ENCODE assay signal across 8 mouse cellular contexts in the genomic region with DNA sequence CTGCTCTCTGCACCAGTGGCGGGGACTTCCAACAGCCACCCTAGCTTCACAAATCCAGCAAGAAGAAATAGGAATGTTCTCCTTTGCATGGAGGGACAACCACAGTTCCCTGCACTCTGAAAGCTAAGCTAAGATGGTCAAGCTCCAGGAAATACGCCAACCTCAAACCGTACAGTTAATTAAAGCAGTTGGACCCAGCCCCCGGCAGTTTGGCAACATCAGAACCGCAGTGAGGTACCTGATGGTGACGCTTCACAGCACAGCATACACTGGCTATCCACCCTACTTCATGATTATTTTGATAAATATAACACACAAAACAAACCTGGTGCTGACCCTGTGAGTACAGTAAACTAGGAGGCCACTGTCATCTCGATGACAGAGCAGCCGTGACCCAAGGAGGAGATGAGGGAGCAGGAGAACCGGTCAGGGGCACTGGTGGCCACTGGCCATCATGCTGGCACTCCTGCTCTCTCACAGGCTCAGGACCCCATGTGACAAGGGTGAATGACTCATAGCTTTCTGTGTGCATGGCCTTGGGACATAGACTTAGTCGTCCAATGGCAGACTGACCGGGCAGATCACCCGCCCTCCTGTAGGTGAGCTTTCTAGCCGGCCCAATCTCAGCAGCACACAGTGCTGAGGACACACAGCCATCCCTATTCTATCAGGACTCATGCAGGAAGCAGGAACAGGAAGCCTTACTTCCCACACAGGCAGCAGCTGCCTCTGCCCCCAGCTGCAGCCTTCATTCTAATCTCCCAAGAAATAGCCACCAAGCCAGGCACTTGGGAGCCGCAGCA. TPM values are rescaled to one million over a fixed set of nuclear protein-coding genes. Genes with fewer than 3 reads are reported as not detected.
DNase-seq lines count a peak whose midpoint lies in the region; ATAC-seq and TF ChIP-seq lines count a peak whose summit lies in the region.

No protein-coding gene starts in this region.

- no peak for TF ChIP-seq POLR2A in lung, adult 2 months (IDR thresholded peaks at IDR 0.05; ENCODE audit: borderline replicate concordance, extremely low read depth, low read depth, low read length)

- DNase-seq in lung, adult 2 months, result no peak
- peak; percentile 80 for DNase-seq in cerebellum, adult 9-10 months
- DNase-seq in kidney, postnatal 14 days, result peak; percentile 65
- DNase-seq in urinary bladder, postnatal 25 days (ENCODE audit: low spot score), result no peak
- no peak for DNase-seq in left cerebral cortex, postnatal 10 days (ENCODE audit: extremely low spot score in 1 of 2, low spot score in 2 of 2)

- peaks cover 48% of the 10 kb centered on the region for H3K4me1 ChIP-seq in lung, embryonic 15.5 days
- peaks cover 37% of the 10 kb centered on the region for H3K4me1 ChIP-seq in lung, adult 2 months (ENCODE audit: control insufficient read depth, insufficient read depth, low read length)
- peaks cover 66 to 89% of the 10 kb centered on the region in 2 experiments for H3K4me1 ChIP-seq in heart, embryonic 14.5 days (ENCODE audit: control insufficient read depth in 2 of 2, insufficient read depth in 2 of 2, low read length in 2 of 2)
- peaks cover 16% of the 10 kb centered on the region for H3K4me1 ChIP-seq in neural tube, embryonic 12.5 days

- ATAC-seq in lung, embryonic 15.5 days (ENCODE audit: borderline replicate concordance, extremely low read depth, low FRiP score, low TSS enrichment), result no peak
- no peak; the same call in 1 of the 2 replicates for ATAC-seq in heart, embryonic 14.5 days (ENCODE audit: insufficient number of reproducible peaks, insufficient read depth, low FRiP score, low read depth)
- ATAC-seq in neural tube, embryonic 12.5 days (ENCODE audit: low FRiP score, low read depth), result no peak

- H3K27ac ChIP-seq in lung, embryonic 15.5 days, result peak overlapping the region; percentile 95
- H3K27ac ChIP-seq in heart, embryonic 14.5 days (replicated peaks in 1 of 2; ENCODE audit: control insufficient read depth in 1 of 2, insufficient read depth in 1 of 2, low read depth in 2 of 2, low read length in 2 of 2), result peak overlapping the region; percentile 94 to 96
- H3K27ac ChIP-seq in neural tube, embryonic 12.5 days, result peak overlapping the region; percentile 15; the same call in 1 of the 2 replicates

- no peaks in the 10 kb centered on the region for H3K9me3 ChIP-seq in lung, embryonic 15.5 days
- no peaks in the 10 kb centered on the region for H3K9me3 ChIP-seq in heart, embryonic 14.5 days (ENCODE audit: control insufficient read depth, low read length)
- H3K9me3 ChIP-seq in neural tube, embryonic 12.5 days, result no peaks in the 10 kb centered on the region

- intact Hi-C loops in left cerebral cortex, postnatal 10 days (cut with DNase I), result no loop called here

- TF ChIP-seq CTCF in lung, adult 2 months (IDR thresholded peaks at IDR 0.05; ENCODE audit: insufficient read depth, low read length), result no peak

- H3K9ac ChIP-seq in lung, embryonic 15.5 days, result peak overlapping the region; percentile 20
- peak overlapping the region; percentile 65 for H3K9ac ChIP-seq in heart, embryonic 14.5 days (ENCODE audit: low read length)
- H3K9ac ChIP-seq in neural tube, embryonic 12.5 days, result no peak overlapping the region

- WGBS in lung, embryonic 15.5 days, result 63% methylated on average over 14 of the region's 14 CpGs
- WGBS in lung, adult 2 months, result 35% methylated on average over 14 of the region's 14 CpGs
- 50% methylated on average over 14 of the region's 14 CpGs for WGBS in heart, embryonic 14.5 days
- 87% methylated on average over 14 of the region's 14 CpGs for WGBS in neural tube, embryonic 12.5 days

- H3K4me3 ChIP-seq in lung, embryonic 15.5 days, result no peak overlapping the region
- H3K4me3 ChIP-seq in lung, adult 2 months (replicated peaks; ENCODE audit: extremely low read depth, low read depth, low read length), result no peak overlapping the region
- H3K4me3 ChIP-seq in heart, embryonic 14.5 days (ENCODE audit: control insufficient read depth in 1 of 2, insufficient read depth in 1 of 2, low read depth in 1 of 2, low read length in 2 of 2), result no peak overlapping the region
- no peak overlapping the region for H3K4me3 ChIP-seq in neural tube, embryonic 12.5 days

- peak overlapping the region; percentile 30; the same call in 1 of the 2 replicates for H3K4me2 ChIP-seq in lung, embryonic 15.5 days
- peak overlapping the region; percentile 46 for H3K4me2 ChIP-seq in heart, embryonic 14.5 days (ENCODE audit: low read length)
- H3K4me2 ChIP-seq in neural tube, embryonic 12.5 days (replicated peaks), result no peak overlapping the region

- peaks cover 49% of the 10 kb centered on the region for H3K36me3 ChIP-seq in lung, embryonic 15.5 days
- H3K36me3 ChIP-seq in heart, embryonic 14.5 days (ENCODE audit: control insufficient read depth, insufficient read depth, low read length), result peaks cover 77% of the 10 kb centered on the region
- H3K36me3 ChIP-seq in neural tube, embryonic 12.5 days, result peaks cover 13% of the 10 kb centered on the region

- no peaks in the 10 kb centered on the region for H3K27me3 ChIP-seq in lung, embryonic 15.5 days
- no peaks in the 10 kb centered on the region for H3K27me3 ChIP-seq in heart, embryonic 14.5 days (ENCODE audit: control insufficient read depth, insufficient read depth, low read length)
- no peaks in the 10 kb centered on the region for H3K27me3 ChIP-seq in neural tube, embryonic 12.5 days (replicated peaks)

RNA-seq across cellular contexts. Expression of gene Apol8, which starts 41.0 kb away (rescaled TPM):
- 0.23 TPM in 1 of 2 replicates, not detected in the other for polyA plus RNA-seq in lung, embryonic 15.5 days (2015; fragmentation: Nextera tagmentation; extraction: Ambion mirVana)
- 0.05 TPM in 1 of 2 replicates, not detected in the other for polyA plus RNA-seq in lung, adult 2 months (2012; rRNA removed)
- polyA plus RNA-seq in heart, embryonic 14.5 days (2014; fragmentation: Nextera tagmentation; extraction: Ambion mirVana), result not detected in 2 replicates
- 0.26 and 0.48 TPM in 2 replicates for polyA plus RNA-seq in neural tube, embryonic 12.5 days (2016; fragmentation: Nextera tagmentation; extraction: Ambion mirVana)
- 1 to 10 TPM in 1 of 2 experiments, under 1 TPM in 1; 0.97 to 1.2 TPM for total RNA-seq in left cerebral cortex, postnatal 10 days (2021)

RNA-seq across cellular contexts. Expression of gene Myh9, which starts 44.2 kb away (rescaled TPM):
- polyA plus RNA-seq in lung, embryonic 15.5 days (2015; fragmentation: Nextera tagmentation; extraction: Ambion mirVana), result 62.5 and 67.7 TPM in 2 replicates
- polyA plus RNA-seq in lung, adult 2 months (2012; rRNA removed), result 133 and 162 TPM in 2 replicates
- polyA plus RNA-seq in heart, embryonic 14.5 days (2014; fragmentation: Nextera tagmentation; extraction: Ambion mirVana), result 31.0 and 32.8 TPM in 2 replicates
- 20.9 and 21.0 TPM in 2 replicates for polyA plus RNA-seq in neural tube, embryonic 12.5 days (2016; fragmentation: Nextera tagmentation; extraction: Ambion mirVana)
- 10 to 100 TPM; 58.2 to 58.8 TPM for total RNA-seq in left cerebral cortex, postnatal 10 days (2021)

Comparison
In these comparisons a context has a peak if more than half of its experiments do, and no peak if none do; other contexts are left out.
1. H3K27ac ChIP-seq: peak in every context shown above with its lines; median percentile 95 in lung, embryonic 15.5 days; 95 in heart, embryonic 14.5 days; 15 in neural tube, embryonic 12.5 days.
2. DNase-seq: peak in cerebellum, adult 9-10 months (single experiment) and kidney, postnatal 14 days (single experiment); none in lung, adult 2 months (single experiment), urinary bladder, postnatal 25 days (single experiment) and left cerebral cortex, postnatal 10 days (0 of 2).